Mouse (Mus musculus) cortical plate, adult 2 months (tissue): ENCODE measurements around the gene Cep135. TPM values are rescaled to one million over a fixed set of nuclear protein-coding genes. Genes with fewer than 3 reads are reported as not detected.

ENCODE experiments used
- H3K27ac ChIP-seq: fragments of 200-500 bp; 2 replicates; pipeline ENCODE4 v1.5.1; 2012; ENCODE audit warnings: low read length, control low read depth, inconsistent platforms; ENCODE audit not compliant: insufficient read depth
- H3K4me1 ChIP-seq: fragments of 200-500 bp; 2 replicates; pipeline ENCODE4 v1.6.1; 2011; ENCODE audit warnings: low read length; ENCODE audit not compliant: control insufficient read depth, insufficient read depth
- H3K4me3 ChIP-seq: fragments of 200-500 bp; 2 replicates; pipeline ENCODE4 v1.5.1; 2011; ENCODE audit warnings: mild to moderate bottlenecking, low read length, control low read depth; ENCODE audit not compliant: insufficient read depth
- CTCF ChIP-seq: fragments of 200-500 bp; IDR thresholded peaks from 2 replicates; pipeline ENCODE4 v1.5.1; 2011; ENCODE audit warnings: mild to moderate bottlenecking, control low read depth, low read length; ENCODE audit not compliant: insufficient read depth; ENCODE audit errors: extremely low read depth
- POLR2A ChIP-seq: fragments of 200-500 bp; IDR thresholded peaks from 2 replicates; pipeline ENCODE4 v1.6.1; 2011; ENCODE audit warnings: mild to moderate bottlenecking, low read length, control low read depth; ENCODE audit not compliant: insufficient read depth; ENCODE audit errors: extremely low read depth
- polyA plus RNA-seq: library from polyadenylated mRNA; depleted of rRNA; stranded (reverse); fragments of >200 nt; gene quantifications from 2 replicates; pipeline ENCODE4 v1.2.3, GENCODE M21; 2012; rRNA removed

The Cep135 gene
- polyA plus RNA-seq: 5.8 and 6.7 TPM in 2 replicates

DNA sequence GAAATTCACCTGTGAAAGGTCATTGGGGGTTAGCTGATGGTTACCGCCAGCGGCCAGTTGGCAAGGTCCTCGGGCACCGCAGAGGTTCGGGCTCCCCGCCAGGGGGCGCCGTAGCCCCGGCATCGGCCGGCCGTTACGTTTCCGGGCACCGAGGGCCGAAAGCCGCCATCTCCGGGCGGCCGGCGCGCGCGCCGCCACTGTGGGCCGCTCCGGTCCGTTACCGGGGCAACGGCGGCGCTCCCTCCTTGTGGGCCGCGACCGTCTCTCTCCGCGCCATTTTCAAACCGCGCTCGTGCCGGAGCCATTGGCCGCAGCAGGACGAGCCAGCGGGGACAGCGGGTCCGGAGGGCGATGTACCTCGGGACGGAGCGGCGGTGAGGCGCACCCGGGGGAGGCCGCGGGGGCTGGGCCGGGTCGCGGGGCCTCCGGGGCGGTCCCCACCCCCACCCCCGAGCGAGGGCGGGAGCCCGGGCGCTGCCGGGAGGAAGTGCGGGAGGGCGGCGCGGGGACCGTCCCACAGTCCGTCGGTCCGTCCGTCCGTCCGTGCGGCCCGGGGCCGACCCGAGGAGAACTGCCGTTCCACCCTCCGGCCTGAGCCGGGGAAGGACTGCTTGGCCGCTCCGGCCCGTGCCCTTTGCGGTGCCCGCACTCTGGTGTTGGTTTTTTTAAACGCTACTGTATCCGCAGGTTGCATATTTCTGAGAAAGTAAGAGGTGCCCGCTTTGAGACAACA is at the start of gene Cep135:
Gene Cep135, plus strand, starts transcription at position 148 of the 733 bp plus-strand sequence.
- Histone ChIP-seq H3K4me1 (no peaks in the 10 kb centered on the region), H3K4me3 (peak within 1 kb of the TSS; percentile 86), H3K27ac (peak within 1 kb of the TSS; percentile 86; the same call in 1 of the 2 replicates)
- TF ChIP-seq CTCF (peak; percentile 25; the same call in 1 of the 2 replicates), POLR2A (no peak)

DNA sequence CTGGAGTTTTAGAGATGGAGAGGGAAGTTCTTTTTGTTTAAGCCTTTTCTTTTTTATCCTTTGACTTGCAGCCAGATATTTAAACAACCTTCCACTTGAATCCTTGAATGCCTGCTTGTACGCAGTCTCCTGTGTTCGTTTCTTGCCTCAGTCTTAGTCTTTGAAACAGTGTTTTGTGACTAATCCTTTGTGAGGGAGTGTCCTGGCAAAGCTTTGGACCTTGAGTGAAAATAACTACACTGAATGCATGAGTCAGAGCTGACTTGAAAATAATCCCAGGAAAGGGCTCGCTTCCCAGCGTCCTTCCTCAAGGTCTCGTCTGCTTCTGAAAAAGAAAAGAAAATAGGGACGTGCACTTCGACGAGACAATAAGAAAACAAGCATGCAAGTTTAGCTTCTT is 48.3 kb upstream of the Cep135 start:
- TF ChIP-seq POLR2A: no peak
- TF ChIP-seq CTCF: no peak
- H3K4me3 ChIP-seq: no peak overlapping the region
- no peaks in the 10 kb centered on the region; the same call in 1 of the 2 replicates for H3K4me1 ChIP-seq
- no peak overlapping the region for H3K27ac ChIP-seq

- Histone ChIP-seq H3K4me1 (no peaks in the 10 kb centered on the region; the same call in 1 of the 2 replicates), H3K27ac (no peak overlapping the region), H3K4me3 (no peak overlapping the region)
- no peak for TF ChIP-seq CTCF
- no peak for TF ChIP-seq POLR2A
These were observed 47.7 kb upstream of the Cep135 start for GRCm38 (mm10) chr5:76540842-76541241.

- TF ChIP-seq POLR2A (no peak), CTCF (no peak)
- no peak overlapping the region for H3K27ac ChIP-seq
- no peaks in the 10 kb centered on the region; the same call in 1 of the 2 replicates for H3K4me1 ChIP-seq
- no peak overlapping the region for H3K4me3 ChIP-seq
These were observed 45.3 kb upstream of the Cep135 start for GRCm38 (mm10) chr5:76543200-76543599.

DNA sequence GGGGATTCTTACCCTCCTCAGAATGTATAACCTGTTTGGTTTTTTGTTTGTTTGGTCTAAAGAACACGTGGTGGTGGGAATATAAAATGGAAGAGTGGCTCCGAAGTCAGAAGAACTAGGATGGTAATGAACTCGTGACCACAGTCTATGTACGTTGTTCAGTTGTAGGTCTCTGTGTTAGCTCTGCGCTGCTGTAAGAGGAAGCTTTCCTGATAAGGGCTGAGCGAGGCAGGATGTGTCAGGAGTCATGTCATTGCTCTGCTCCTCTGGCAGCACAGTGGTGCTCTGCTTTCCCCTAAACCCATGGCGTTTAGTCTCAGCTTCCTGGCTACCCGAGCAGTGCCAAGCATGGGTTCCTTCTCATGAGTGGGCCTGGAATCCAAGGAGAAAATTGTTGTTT is 38.1 kb upstream of the Cep135 start:
- TF ChIP-seq POLR2A: no peak
- TF ChIP-seq CTCF: no peak

GRCm38 (mm10) chr5:76565321-76565720 is 23.2 kb upstream of the Cep135 start:
- Histone ChIP-seq H3K27ac (no peak overlapping the region), H3K4me1 (no peaks in the 10 kb centered on the region), H3K4me3 (no peak overlapping the region)
- TF ChIP-seq POLR2A (no peak), CTCF (peak; percentile 99)

More for the DNA sequence above, 38.1 kb upstream of the Cep135 start:
- Histone ChIP-seq H3K27ac (no peak overlapping the region), H3K4me3 (no peak overlapping the region), H3K4me1 (no peaks in the 10 kb centered on the region)

DNA sequence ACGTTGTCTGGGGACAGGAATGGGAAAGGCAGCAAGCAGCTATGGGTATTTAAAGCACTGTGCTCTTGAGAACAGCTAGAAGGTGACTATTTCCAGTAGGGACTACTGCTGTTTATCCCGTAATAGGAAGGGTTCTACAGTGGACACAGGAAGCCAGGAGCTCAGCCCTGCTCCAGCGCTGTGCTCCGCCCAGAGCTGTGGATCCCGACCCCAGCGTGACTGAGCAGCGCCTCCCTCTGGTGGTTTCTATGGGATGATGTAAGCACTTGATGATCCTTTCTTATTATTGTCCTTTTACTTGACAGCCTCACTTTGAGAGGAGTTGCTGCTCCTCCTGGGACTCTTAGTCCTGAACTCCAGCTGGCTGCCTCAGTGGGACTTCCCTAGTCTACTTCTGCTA is 14.2 kb upstream of the Cep135 start:
- no peak overlapping the region for H3K27ac ChIP-seq
- TF ChIP-seq CTCF (no peak), POLR2A (no peak)
- no peaks in the 10 kb centered on the region for H3K4me1 ChIP-seq
- no peak overlapping the region for H3K4me3 ChIP-seq

- no peak for TF ChIP-seq CTCF
- TF ChIP-seq POLR2A: no peak
- H3K4me1 ChIP-seq: no peaks in the 10 kb centered on the region
These were observed 11.5 kb upstream of the Cep135 start for GRCm38 (mm10) chr5:76577026-76577425.

DNA sequence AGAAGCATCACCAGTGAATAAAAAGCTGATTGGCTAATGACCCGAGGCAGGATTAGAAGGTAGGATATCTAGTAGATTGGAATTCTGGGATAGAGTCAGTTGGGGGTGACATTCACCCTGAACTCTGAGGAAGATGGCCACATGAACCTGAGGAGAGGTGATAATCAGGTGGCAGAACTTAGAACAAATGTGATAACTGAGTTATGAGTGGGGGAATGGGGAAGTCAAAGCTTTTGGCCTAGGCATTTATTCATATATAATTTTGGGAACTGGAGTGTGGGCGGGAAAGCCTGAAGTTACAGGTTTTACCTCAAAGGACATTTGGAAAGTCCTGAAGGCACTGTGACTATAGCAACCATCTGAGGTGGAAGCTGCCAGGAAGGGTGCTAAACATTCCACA is 3.1 kb upstream of the Cep135 start:
- Histone ChIP-seq H3K4me3 (no peak overlapping the region), H3K27ac (no peak overlapping the region), H3K4me1 (no peaks in the 10 kb centered on the region)
- TF ChIP-seq POLR2A (no peak), CTCF (no peak)

More at GRCm38 (mm10) chr5:76577026-76577425, 11.5 kb upstream of the Cep135 start:
- no peak overlapping the region for H3K27ac ChIP-seq
- no peak overlapping the region for H3K4me3 ChIP-seq

GRCm38 (mm10) chr5:76589311-76589710 is 813 bp downstream of the Cep135 start:
- H3K4me3 ChIP-seq: peak overlapping the region; percentile 86
- TF ChIP-seq CTCF: no peak
- no peak for TF ChIP-seq POLR2A
- H3K27ac ChIP-seq: peak overlapping the region; percentile 59; the same call in 1 of the 2 replicates
- H3K4me1 ChIP-seq: no peaks in the 10 kb centered on the region

GRCm38 (mm10) chr5:76590009-76590408 is 1.5 kb downstream of the Cep135 start:
- TF ChIP-seq POLR2A (no peak), CTCF (no peak)
- no peak overlapping the region; the same call in 1 of the 2 replicates for H3K4me3 ChIP-seq
- H3K4me1 ChIP-seq: no peaks in the 10 kb centered on the region
- H3K27ac ChIP-seq: no peak overlapping the region
